Mouse (Mus musculus) limb, embryonic 13.5 days (tissue): ENCODE results near the gene Nkrf. TPM values are rescaled to one million over a fixed set of nuclear protein-coding genes. Genes with fewer than 3 reads are reported as not detected.

ENCODE experiments used
- ATAC-seq: fragments of 200-750 bp; cut with Nextera tagmentation; 2 replicates; pipeline ENCODE4 v1.8.0; 2017; ENCODE audit warnings: low read depth, moderate number of reproducible peaks, moderate TSS enrichment; ENCODE audit not compliant: low FRiP score
- H3K27ac ChIP-seq: fragments of 300-500 bp; sonication (generic); 2 replicates; pipeline ENCODE4 v1.5.1; 2015; ENCODE audit warnings: inconsistent platforms, mild to moderate bottlenecking, moderate library complexity
- H3K27me3 ChIP-seq: fragments of 300-500 bp; sonication (generic); 2 replicates; pipeline ENCODE4 v1.6.1; 2015; ENCODE audit warnings: mild to moderate bottlenecking, inconsistent platforms
- H3K36me3 ChIP-seq: fragments of 300-500 bp; sonication (generic); 2 replicates; pipeline ENCODE4 v1.6.1; 2015; ENCODE audit warnings: inconsistent platforms, mild to moderate bottlenecking, moderate library complexity
- H3K4me1 ChIP-seq: fragments of 300-500 bp; sonication (generic); 2 replicates; pipeline ENCODE4 v1.6.1; 2015; ENCODE audit warnings: inconsistent platforms
- H3K4me2 ChIP-seq: fragments of 300-500 bp; sonication (generic); replicated peaks from 2 replicates; pipeline ENCODE4 v1.6.1; 2015; ENCODE audit warnings: inconsistent platforms, mild to moderate bottlenecking, moderate library complexity
- H3K4me3 ChIP-seq: fragments of 300-500 bp; sonication (generic); 2 replicates; pipeline ENCODE4 v1.5.1; 2015; ENCODE audit warnings: moderate library complexity, mild to moderate bottlenecking, inconsistent platforms
- H3K9ac ChIP-seq: fragments of 300-500 bp; sonication (generic); 2 replicates; pipeline ENCODE4 v1.6.1; 2015; ENCODE audit warnings: mild to moderate bottlenecking, inconsistent platforms
- H3K9me3 ChIP-seq: fragments of 300-500 bp; sonication (generic); 2 replicates; pipeline ENCODE4 v1.6.1; 2016; ENCODE audit warnings: inconsistent platforms
- WGBS: fragments of 180-500 bp; shearing (Covaris S2); methylation state at CpG from one replicate; pipeline ENCODE4 v1.1.7; 2015; 5-methylcytosine and 5-hydroxymethylcytosine counted together
- polyA plus RNA-seq: library from polyadenylated mRNA; unstranded; fragments of >200 nt; fragmentation: Nextera tagmentation; extraction: Ambion mirVana; gene quantifications from 2 replicates; pipeline ENCODE4 v1.2.1, GENCODE M21; 2015

Nkrf gene
- polyA plus RNA-seq, 1 experiment from 2014 or later = 1.5 TPM

- Histone ChIP-seq H3K4me3 (no peak overlapping the region), H3K9ac (no peak overlapping the region), H3K9me3 (no peaks in the 10 kb centered on the region), H3K36me3 (no peaks in the 10 kb centered on the region), H3K27me3 (no peaks in the 10 kb centered on the region), H3K4me1 (no peaks in the 10 kb centered on the region), H3K27ac (no peak overlapping the region), H3K4me2 (no peak overlapping the region)
- WGBS = 67% methylated on average over 4 of the region's 4 CpGs
- no peak for ATAC-seq
These were observed 59.2 kb downstream of the Nkrf start for GRCm38 (mm10) chrX:36843346-36843990.

GRCm38 (mm10) chrX:36841698-36842097 lies 61.0 kb downstream of the Nkrf start:
- Histone ChIP-seq H3K4me2 (no peak overlapping the region), H3K4me1 (no peaks in the 10 kb centered on the region), H3K36me3 (no peaks in the 10 kb centered on the region), H3K4me3 (no peak overlapping the region), H3K9me3 (no peaks in the 10 kb centered on the region), H3K27ac (no peak overlapping the region), H3K9ac (no peak overlapping the region), H3K27me3 (no peaks in the 10 kb centered on the region)
- ATAC-seq = no peak
- WGBS = 78% methylated on average over 6 of the region's 6 CpGs

DNA sequence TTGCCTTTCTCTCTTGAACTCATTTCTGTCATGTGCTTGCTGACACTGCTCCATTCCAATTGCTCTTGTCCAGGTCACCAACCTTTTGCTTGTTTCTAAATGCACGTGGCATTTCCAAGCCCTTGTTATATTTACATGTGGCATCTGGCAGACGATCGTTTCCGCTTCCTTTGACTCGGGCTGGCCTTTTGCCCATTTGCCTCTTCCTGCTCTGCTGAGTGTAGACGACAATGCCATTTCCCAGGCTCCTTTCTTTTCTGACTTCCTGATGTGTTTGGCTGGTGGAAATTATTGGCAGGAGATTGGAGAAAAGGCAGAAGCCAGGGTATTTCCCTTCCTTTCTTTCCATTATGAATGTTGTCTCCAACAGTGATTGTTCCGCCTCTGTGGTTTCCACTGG lies 63.3 kb downstream of the Nkrf start:
- Histone ChIP-seq H3K4me3 (no peak overlapping the region), H3K4me1 (no peaks in the 10 kb centered on the region)
- WGBS = 75% methylated on average over 7 of the region's 7 CpGs

More for the DNA sequence above, 63.3 kb downstream of the Nkrf start:
- Histone ChIP-seq H3K9ac (no peak overlapping the region), H3K27ac (no peak overlapping the region), H3K36me3 (no peaks in the 10 kb centered on the region), H3K27me3 (no peaks in the 10 kb centered on the region), H3K4me2 (no peak overlapping the region), H3K9me3 (no peaks in the 10 kb centered on the region)
- ATAC-seq = no peak

Other genes with a start within 250 kb of the Nkrf start
- 1.7 TPM in 2 replicates for gene Slc25a43, start 159.2 kb downstream of the Nkrf start, polyA plus RNA-seq
- gene Slc25a5, start 107.2 kb downstream of the Nkrf start, polyA plus RNA-seq = 445 and 463 TPM in 2 replicates
- gene Ube2a, start 29.0 kb downstream of the Nkrf start, polyA plus RNA-seq = 123 TPM in 2 replicates
- gene C330007P06Rik, start 28.8 kb downstream of the Nkrf start, polyA plus RNA-seq = 33.8 and 34.3 TPM in 2 replicates
- 75.9 and 77.1 TPM in 2 replicates for gene Sept6, start 88.9 kb upstream of the Nkrf start, polyA plus RNA-seq
- not detected in 2 replicates for gene Sowahd, start 145.9 kb upstream of the Nkrf start, polyA plus RNA-seq
- 482 and 503 TPM in 2 replicates for gene Rpl39, start 182.5 kb upstream of the Nkrf start, polyA plus RNA-seq
- gene Upf3b, start 207.4 kb upstream of the Nkrf start, polyA plus RNA-seq = 17.4 and 19.7 TPM in 2 replicates
- 16.4 and 16.6 TPM in 2 replicates for gene Nkap, start 223.9 kb upstream of the Nkrf start, polyA plus RNA-seq